Mouse (Mus musculus) liver (tissue): ENCODE measurements around the gene Fut7.

Experiments
- DNase-seq: peaks from one replicate; pipeline ENCODE4 v3.0.0-alpha.2; 2020; ENCODE audit warnings: mixed read lengths

Fut7 gene

GRCm38 (mm10) chr2:25460551-25461309 is 37.7 kb downstream of the Fut7 start, which contains the start of gene Paxx:
Paxx (minus strand) TSS chr2:25461094.
- peak; percentile 94 for DNase-seq

DNA sequence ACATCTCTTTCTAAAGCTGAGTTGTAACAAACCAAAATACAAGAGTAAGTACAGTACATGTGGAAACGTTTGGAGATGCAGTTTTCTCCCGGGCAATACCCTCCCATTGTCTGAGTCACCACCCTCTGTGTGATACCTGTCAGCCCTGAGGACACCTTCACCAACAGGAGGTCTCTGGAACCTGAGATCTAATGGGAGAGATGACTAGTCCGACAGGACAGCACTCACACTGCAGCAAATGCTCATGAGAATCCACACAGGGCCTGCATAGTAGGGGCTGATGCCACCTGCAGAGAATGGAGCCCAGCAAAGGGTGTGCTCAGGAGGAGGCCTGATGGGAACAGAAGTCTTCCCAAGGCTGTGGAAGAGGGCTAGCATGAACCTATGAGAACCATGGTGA is 38.3 kb downstream of the Fut7 start:
- DNase-seq = no peak

DNA sequence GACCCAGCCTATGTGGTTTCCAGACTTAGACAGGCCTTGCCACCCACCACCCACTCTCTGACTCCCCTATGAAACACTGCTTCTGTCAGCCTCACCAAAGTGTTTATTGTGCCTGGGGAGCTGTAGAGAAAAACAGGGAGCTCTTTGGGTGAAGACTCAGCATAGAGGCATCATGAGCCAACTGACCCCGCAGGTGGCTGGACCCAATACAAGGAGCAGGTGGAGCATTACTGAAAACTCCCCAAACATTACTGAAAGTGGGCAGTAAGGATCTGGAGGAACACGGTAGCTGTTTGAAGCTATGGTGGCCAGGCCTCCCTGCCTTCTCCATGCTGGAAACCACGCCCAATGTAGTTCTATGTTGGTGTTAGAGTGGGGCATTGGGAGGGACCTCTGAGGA is 40.6 kb downstream of the Fut7 start:
- no peak for DNase-seq

- no peak for DNase-seq
These were observed 42.2 kb downstream of the Fut7 start for GRCm38 (mm10) chr2:25465256-25465655.

DNA sequence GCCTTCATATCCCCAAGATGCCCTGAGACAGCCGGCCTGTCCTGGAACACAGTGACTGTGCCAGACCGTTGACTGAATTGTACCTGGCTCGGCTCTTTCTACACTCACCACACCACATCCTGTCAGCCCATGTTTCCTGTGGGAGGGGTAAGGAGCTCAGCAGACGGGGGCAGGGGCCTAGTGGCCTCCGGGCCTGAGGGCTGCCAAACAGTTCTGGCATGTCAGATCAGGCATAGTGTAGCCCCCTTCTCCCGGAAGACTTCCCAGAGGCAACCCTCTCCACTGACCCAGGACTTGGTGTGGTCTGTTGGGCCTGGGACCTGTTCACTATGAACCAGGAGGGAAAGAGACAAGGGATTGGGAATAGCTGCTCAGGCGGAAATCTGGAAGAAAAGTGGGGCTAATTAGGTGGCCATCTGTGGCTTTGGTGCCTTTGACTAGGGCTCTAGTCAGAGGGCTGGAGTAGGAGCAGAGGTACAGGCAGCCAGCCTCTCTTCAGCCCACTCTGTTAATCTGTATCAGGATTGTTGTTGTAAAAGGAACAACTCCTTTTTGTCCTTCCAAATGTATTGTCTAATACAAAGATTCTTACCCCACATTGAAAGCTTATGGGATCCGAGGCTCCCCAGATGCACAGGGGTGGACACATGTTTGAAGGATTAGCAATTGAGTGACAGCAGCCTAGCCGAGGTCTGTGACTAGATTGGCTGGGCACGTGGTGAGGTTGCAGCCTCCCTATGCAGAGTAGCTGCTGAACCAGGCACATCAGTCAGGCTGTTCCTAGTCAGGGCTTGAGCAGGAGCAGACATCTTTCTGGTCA is 43.0 kb downstream of the Fut7 start:
- peak; percentile 20 for DNase-seq

DNA sequence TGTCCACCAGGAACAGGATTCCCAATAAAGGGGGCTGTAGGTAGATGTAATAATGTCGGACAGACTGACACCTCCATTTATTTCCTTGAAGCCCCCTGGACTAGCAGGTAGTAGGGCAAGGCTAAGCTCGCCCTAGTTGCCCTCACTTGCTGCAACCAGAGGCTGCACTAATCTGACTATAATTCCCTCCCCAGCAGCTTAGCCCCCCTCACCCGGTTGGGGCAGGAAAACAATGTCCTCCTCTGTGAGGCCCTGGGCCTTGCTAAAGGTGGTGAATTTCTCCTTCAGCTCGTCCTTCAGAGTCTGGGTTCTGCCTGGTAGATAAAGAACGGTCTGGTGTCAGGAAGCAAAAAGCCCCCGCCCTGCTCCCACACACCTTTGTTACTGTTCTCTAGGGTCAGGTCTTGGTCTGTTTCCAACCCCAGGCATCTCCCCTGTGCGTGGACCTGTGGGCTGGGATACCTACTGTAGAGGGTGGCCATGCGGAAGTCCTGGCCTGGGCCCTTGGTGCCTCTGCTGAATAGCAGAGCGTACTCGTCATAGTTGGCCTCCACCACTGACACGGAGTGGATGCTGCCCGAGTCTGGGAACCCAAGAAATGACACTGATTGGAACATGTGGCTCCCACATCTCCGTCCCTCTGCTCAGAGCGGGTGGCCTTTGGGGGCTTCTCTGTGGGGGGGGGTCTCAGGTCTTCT is 44.7 kb downstream of the Fut7 start:
- no peak for DNase-seq

DNA sequence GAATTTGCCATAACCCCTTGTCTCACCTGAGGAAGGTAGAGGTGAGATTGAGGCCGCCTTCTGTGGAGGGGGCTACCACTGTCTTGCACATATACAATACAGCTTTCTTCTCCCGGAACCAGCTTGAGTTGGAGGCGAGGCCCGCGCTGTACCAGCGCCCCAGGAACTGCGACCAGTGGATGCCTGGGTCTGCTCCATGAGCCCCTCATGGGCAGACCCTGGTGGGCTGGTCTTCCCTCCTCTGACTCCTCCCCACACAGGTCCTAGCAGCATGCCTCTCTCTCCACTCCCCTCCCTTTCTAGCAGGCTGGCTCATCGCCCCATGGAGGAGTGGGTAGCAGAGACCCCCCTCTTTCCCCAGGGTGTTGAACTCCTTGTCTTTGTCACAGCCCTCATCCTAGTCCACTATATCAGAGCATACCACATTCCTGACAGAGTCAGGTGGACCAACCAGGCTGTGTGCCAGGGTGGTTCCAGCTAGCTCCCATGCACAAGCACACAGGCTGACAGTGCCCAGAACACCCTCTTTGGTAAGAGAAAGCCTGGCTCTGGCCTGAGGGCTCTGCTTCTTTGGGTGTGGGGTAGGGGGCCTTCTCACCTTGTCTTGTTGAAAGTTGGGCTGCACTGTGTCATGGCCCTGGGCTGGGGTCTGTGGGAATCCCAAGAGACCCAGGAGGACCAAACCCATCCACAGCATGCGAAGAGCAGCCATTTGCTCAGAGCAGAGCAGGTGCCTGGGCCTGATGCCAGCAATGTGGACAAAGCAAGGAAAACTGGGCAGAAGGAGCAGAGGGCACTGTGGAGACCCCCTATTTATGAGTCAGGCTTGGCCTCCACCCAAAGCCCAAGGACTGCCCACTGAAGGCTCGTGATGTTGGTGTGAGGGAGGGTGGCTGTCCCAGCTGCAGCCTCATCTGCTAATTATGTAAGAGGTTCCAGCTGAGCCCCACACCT is 46.2 kb downstream of the Fut7 start:
- DNase-seq = no peak

DNA sequence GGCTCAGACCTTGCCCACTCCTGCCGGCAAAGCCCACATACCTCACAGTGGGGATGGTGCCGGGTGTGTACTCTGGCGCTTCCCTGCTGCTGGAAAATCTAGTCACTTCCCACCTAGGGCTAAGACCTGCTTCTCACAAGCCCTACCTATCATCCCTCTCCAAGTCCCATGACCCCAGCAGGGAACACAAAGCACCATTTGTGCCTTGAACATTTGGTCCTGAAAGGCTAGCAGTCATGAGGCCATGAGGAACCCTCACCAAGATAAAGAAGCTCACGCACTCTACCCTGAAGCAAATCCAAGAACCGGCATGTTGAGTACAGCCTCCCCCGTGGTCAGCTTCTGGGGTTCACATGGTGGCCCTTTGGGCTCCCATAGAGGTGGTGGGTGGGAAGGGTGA is 46.9 kb downstream of the Fut7 start, which contains the start of gene Ptgds:
Gene Ptgds, minus strand, starts transcription at position 78 of the 400 bp plus-strand sequence.
- DNase-seq = no peak

DNA sequence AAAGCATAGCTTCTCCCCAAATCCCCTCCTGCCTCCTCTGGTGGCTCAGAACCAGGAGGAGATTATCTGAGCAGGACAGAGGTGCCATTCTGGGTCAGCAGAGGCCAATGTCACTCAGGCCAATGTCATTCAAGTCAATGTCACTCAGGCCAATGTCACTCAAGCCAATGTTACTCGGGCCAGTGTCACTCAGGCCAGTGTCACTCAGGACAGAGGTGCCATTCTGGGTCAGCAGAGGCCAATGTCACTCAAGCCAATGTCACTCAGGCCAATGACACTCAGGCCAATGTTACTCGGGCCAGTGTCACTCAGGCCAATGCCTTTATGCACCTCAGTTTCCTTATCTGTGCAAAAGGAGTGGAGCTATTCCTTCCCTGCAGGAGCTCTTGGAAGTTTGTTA is 49.5 kb downstream of the Fut7 start:
- no peak for DNase-seq
